Mouse (Mus musculus) embryo, embryonic 11.5 days (tissue): ENCODE measurements at regions not wholly inside any gene's neighbourhood (a gene's known extent, or its start where the extent isn't known, plus 50 kb on each side); places are given as distances from the start of the nearest gene placed in this dataset.
A peak's percentile ranks its signal among the peaks of the same experiment; 100 is the strongest.

Source experiments
- DNase-seq: peaks from one replicate; pipeline ENCODE4 v3.0.0-alpha.2; 2012; ENCODE audit warnings: low read depth, low spot score

- DNase-seq: no peak
Measured at GRCm38 (mm10) chr6:31995977-31996376, 54.1 kb upstream of the 1700012A03Rik start.

GRCm38 (mm10) chr6:31995249-31995648 lies 54.8 kb upstream of the 1700012A03Rik start:
- DNase-seq: no peak

GRCm38 (mm10) chr6:31985698-31986097 lies 64.3 kb upstream of the 1700012A03Rik start:
- no peak for DNase-seq

- no peak for DNase-seq
Measured at GRCm38 (mm10) chr6:31976705-31977104, 73.3 kb upstream of the 1700012A03Rik start.

- DNase-seq: no peak
Measured at GRCm38 (mm10) chr6:31948063-31948481, 102.0 kb upstream of the 1700012A03Rik start.

GRCm38 (mm10) chr6:31946572-31946971 lies 103.5 kb upstream of the 1700012A03Rik start:
- DNase-seq: no peak

GRCm38 (mm10) chr6:31945347-31945746 lies 104.7 kb upstream of the 1700012A03Rik start:
- DNase-seq: no peak

GRCm38 (mm10) chr6:31944546-31944945 lies 105.5 kb upstream of the 1700012A03Rik start:
- no peak for DNase-seq

- no peak for DNase-seq
Measured at GRCm38 (mm10) chr6:31942696-31943095, 107.3 kb upstream of the 1700012A03Rik start.

- DNase-seq: peak; percentile 76
Measured at GRCm38 (mm10) chr6:31938216-31938814, 111.7 kb upstream of the 1700012A03Rik start.

- DNase-seq: no peak
Measured at GRCm38 (mm10) chr6:31937146-31937545, 112.9 kb upstream of the 1700012A03Rik start.

- no peak for DNase-seq
Measured at GRCm38 (mm10) chr6:31934826-31935225, 115.2 kb upstream of the 1700012A03Rik start.

GRCm38 (mm10) chr6:31933956-31934355 lies 116.1 kb upstream of the 1700012A03Rik start:
- DNase-seq: no peak

- no peak for DNase-seq
Measured at GRCm38 (mm10) chr6:31933364-31933763, 116.7 kb upstream of the 1700012A03Rik start.

GRCm38 (mm10) chr6:31931116-31931515 lies 118.9 kb upstream of the 1700012A03Rik start:
- DNase-seq: no peak

GRCm38 (mm10) chr6:31929165-31929564 lies 120.9 kb upstream of the 1700012A03Rik start:
- DNase-seq: no peak

GRCm38 (mm10) chr6:31927181-31927580 lies 122.9 kb upstream of the 1700012A03Rik start:
- no peak for DNase-seq

GRCm38 (mm10) chr6:31924669-31925046 lies 125.4 kb upstream of the 1700012A03Rik start:
- no peak for DNase-seq

- no peak for DNase-seq
Measured at GRCm38 (mm10) chr6:31923951-31924668, 125.9 kb upstream of the 1700012A03Rik start.

GRCm38 (mm10) chr6:31921561-31922152 lies 128.4 kb upstream of the 1700012A03Rik start:
- DNase-seq: no peak

- DNase-seq: no peak
Measured at GRCm38 (mm10) chr6:31917411-31918131, 132.5 kb upstream of the 1700012A03Rik start.

- DNase-seq: no peak
Measured at GRCm38 (mm10) chr6:31901791-31902190, 148.3 kb upstream of the 1700012A03Rik start.
